ENCODE assay signal across 8 mouse cellular contexts in genomic region chr6:51875884-51876626, GRCm38 (mm10).
A peak's percentile ranks its signal among the peaks of the same experiment; 100 is the strongest.
DNase-seq lines count a peak whose midpoint lies in the region; ATAC-seq and TF ChIP-seq lines count a peak whose summit lies in the region.

No protein-coding gene starts in this region.

- no peaks in the 10 kb centered on the region for H3K79me2 ChIP-seq in liver, adult 2 months (ENCODE audit: control insufficient read depth, insufficient read depth, low read length)

- H3K4me1 ChIP-seq in heart, embryonic 10.5 days, result peaks cover 21% of the 10 kb centered on the region
- peaks cover 38% of the 10 kb centered on the region for H3K4me1 ChIP-seq in hindbrain, embryonic 13.5 days (replicated peaks)
- peaks cover 4% of the 10 kb centered on the region; the same call in 1 of the 2 replicates for H3K4me1 ChIP-seq in liver, adult 2 months (ENCODE audit: control insufficient read depth, insufficient read depth, low read length)
- H3K4me1 ChIP-seq in stomach, embryonic 15.5 days, result peaks cover 4% of the 10 kb centered on the region; the same call in 1 of the 2 replicates

- H3K9me3 ChIP-seq in heart, embryonic 10.5 days, result no peaks in the 10 kb centered on the region
- no peaks in the 10 kb centered on the region for H3K9me3 ChIP-seq in hindbrain, embryonic 13.5 days
- H3K9me3 ChIP-seq in stomach, embryonic 15.5 days, result no peaks in the 10 kb centered on the region

- H3K27me3 ChIP-seq in heart, embryonic 10.5 days (ENCODE audit: insufficient read depth, poor library complexity, severe bottlenecking), result no peaks in the 10 kb centered on the region
- H3K27me3 ChIP-seq in hindbrain, embryonic 13.5 days, result no peaks in the 10 kb centered on the region
- no peaks in the 10 kb centered on the region for H3K27me3 ChIP-seq in liver, adult 2 months (ENCODE audit: control insufficient read depth, insufficient read depth, low read length)
- H3K27me3 ChIP-seq in stomach, embryonic 15.5 days (replicated peaks), result no peaks in the 10 kb centered on the region

- no peaks in the 10 kb centered on the region for H3K36me3 ChIP-seq in heart, embryonic 10.5 days
- no peaks in the 10 kb centered on the region for H3K36me3 ChIP-seq in hindbrain, embryonic 13.5 days
- peaks cover 6% of the 10 kb centered on the region; the same call in 1 of the 2 replicates for H3K36me3 ChIP-seq in liver, adult 2 months (ENCODE audit: control insufficient read depth, insufficient read depth, low read length)
- no peaks in the 10 kb centered on the region for H3K36me3 ChIP-seq in stomach, embryonic 15.5 days

- no peak overlapping the region for H3K27ac ChIP-seq in heart, embryonic 10.5 days
- H3K27ac ChIP-seq in hindbrain, embryonic 13.5 days, result peak overlapping the region; percentile 73
- H3K27ac ChIP-seq in liver, adult 2 months (replicated peaks; ENCODE audit: insufficient read depth, low read depth, low read length), result no peak overlapping the region
- H3K27ac ChIP-seq in stomach, embryonic 15.5 days, result 0 out of 2 replicates have a peak overlapping the region, but pooled peaks have one; percentile 1

- ATAC-seq in hindbrain, embryonic 13.5 days (ENCODE audit: low FRiP score), result peak; percentile 66; the same call in 1 of the 2 replicates
- ATAC-seq in stomach, embryonic 15.5 days (ENCODE audit: insufficient read depth, low FRiP score, low read depth), result no peak
- ATAC-seq in cerebellum, adult (ENCODE audit: insufficient number of reproducible peaks, low FRiP score, low TSS enrichment), result no peak

- peak; percentile 91 for DNase-seq in heart, adult 11 months
- DNase-seq in heart, embryonic 10.5 days (ENCODE audit: low spot score), result no peak
- peak; percentile 89 for DNase-seq in R1 (ENCODE audit: low read depth, low spot score)
- DNase-seq in liver, adult 2 months (ENCODE audit: extremely low read depth, low read depth, low spot score), result no peak
- no peak for DNase-seq in right cerebral cortex, postnatal 4 days

- no peak overlapping the region for H3K4me3 ChIP-seq in heart, embryonic 10.5 days
- no peak overlapping the region for H3K4me3 ChIP-seq in hindbrain, embryonic 13.5 days
- no peak overlapping the region for H3K4me3 ChIP-seq in liver, adult 2 months (ENCODE audit: insufficient read depth, low read depth, low read length)
- H3K4me3 ChIP-seq in stomach, embryonic 15.5 days (replicated peaks), result no peak overlapping the region

- H3K4me2 ChIP-seq in hindbrain, embryonic 13.5 days, result peak overlapping the region; percentile 17; the same call in 1 of the 2 replicates
- H3K4me2 ChIP-seq in stomach, embryonic 15.5 days, result no peak overlapping the region

- 0 out of 2 replicates have a peak, but pooled peaks have one; percentile 16 for TF ChIP-seq CTCF in liver, adult 2 months (IDR thresholded peaks at IDR 0.05; ENCODE audit: low read depth, low read length)

- WGBS in heart, embryonic 10.5 days, result 26% methylated on average over 6 of the region's 6 CpGs
- WGBS in hindbrain, embryonic 13.5 days, result 30% methylated on average over 6 of the region's 6 CpGs
- WGBS in liver, adult 2 months, result 64% methylated on average over 6 of the region's 6 CpGs
- 40% methylated on average over 6 of the region's 6 CpGs for WGBS in stomach, embryonic 15.5 days

- TF ChIP-seq POLR2A in liver, adult 2 months (IDR thresholded peaks at IDR 0.05; ENCODE audit: extremely low read depth, insufficient read depth, low read length), result no peak

- no peak overlapping the region for H3K9ac ChIP-seq in hindbrain, embryonic 13.5 days
- H3K9ac ChIP-seq in liver, adult 2 months (ENCODE audit: low read depth, low read length), result no peak overlapping the region
- no peak overlapping the region for H3K9ac ChIP-seq in stomach, embryonic 15.5 days

Comparison
In these comparisons a context has a peak if more than half of its experiments do, and no peak if none do; other contexts are left out.
1. DNase-seq: peak in heart, adult 11 months (single experiment) and R1 (single experiment); none in heart, embryonic 10.5 days (single experiment), liver, adult 2 months (single experiment) and right cerebral cortex, postnatal 4 days (single experiment).
2. H3K27ac ChIP-seq: peak in hindbrain, embryonic 13.5 days (single experiment) and stomach, embryonic 15.5 days (single experiment); none in heart, embryonic 10.5 days (single experiment) and liver, adult 2 months (single experiment).